Mouse (Mus musculus) stomach, embryonic 15.5 days (tissue): ENCODE data around the gene Stk10. TPM values are rescaled to one million over a fixed set of nuclear protein-coding genes. Genes with fewer than 3 reads are reported as not detected.

Experiments
- ATAC-seq: fragments of 200-750 bp; cut with Nextera tagmentation; 2 replicates; pipeline ENCODE4 v1.8.0; 2017; ENCODE audit warnings: low read depth, moderate number of reproducible peaks, moderate TSS enrichment; ENCODE audit not compliant: insufficient read depth, low FRiP score
- H3K27ac ChIP-seq: fragments of 300-500 bp; sonication (generic); 2 replicates; pipeline ENCODE4 v1.5.1; 2015; ENCODE audit warnings: mild to moderate bottlenecking, inconsistent platforms
- H3K27me3 ChIP-seq: fragments of 300-500 bp; sonication (generic); replicated peaks from 2 replicates; pipeline ENCODE4 v1.6.1; 2015; ENCODE audit warnings: inconsistent platforms
- H3K36me3 ChIP-seq: fragments of 300-500 bp; sonication (generic); 2 replicates; pipeline ENCODE4 v1.6.1; 2015; ENCODE audit warnings: inconsistent platforms
- H3K4me1 ChIP-seq: fragments of 300-500 bp; sonication (generic); 2 replicates; pipeline ENCODE4 v1.6.1; 2015; ENCODE audit warnings: inconsistent platforms
- H3K4me2 ChIP-seq: fragments of 300-500 bp; sonication (generic); 2 replicates; pipeline ENCODE4 v1.6.1; 2015; ENCODE audit warnings: mild to moderate bottlenecking, inconsistent platforms
- H3K4me3 ChIP-seq: fragments of 300-500 bp; sonication (generic); replicated peaks from 2 replicates; pipeline ENCODE4 v1.5.1; 2015; ENCODE audit warnings: inconsistent platforms
- H3K9ac ChIP-seq: fragments of 300-500 bp; sonication (generic); 2 replicates; pipeline ENCODE4 v1.6.1; 2015; ENCODE audit warnings: inconsistent platforms
- H3K9me3 ChIP-seq: fragments of 300-500 bp; sonication (generic); 2 replicates; pipeline ENCODE4 v1.6.1; 2016; ENCODE audit warnings: inconsistent platforms
- WGBS: fragments of 180-500 bp; shearing (Covaris S2); methylation state at CpG from one replicate; pipeline ENCODE4 v1.1.7; 2015; 5-methylcytosine and 5-hydroxymethylcytosine counted together
- polyA plus RNA-seq: library from polyadenylated mRNA; unstranded; fragments of >200 nt; fragmentation: Nextera tagmentation; extraction: Ambion mirVana; gene quantifications from 2 replicates; pipeline ENCODE4 v1.2.1, GENCODE M21; 2015

Stk10 gene
- polyA plus RNA-seq, 1 experiment from 2014 or later, result 3.8 TPM

DNA sequence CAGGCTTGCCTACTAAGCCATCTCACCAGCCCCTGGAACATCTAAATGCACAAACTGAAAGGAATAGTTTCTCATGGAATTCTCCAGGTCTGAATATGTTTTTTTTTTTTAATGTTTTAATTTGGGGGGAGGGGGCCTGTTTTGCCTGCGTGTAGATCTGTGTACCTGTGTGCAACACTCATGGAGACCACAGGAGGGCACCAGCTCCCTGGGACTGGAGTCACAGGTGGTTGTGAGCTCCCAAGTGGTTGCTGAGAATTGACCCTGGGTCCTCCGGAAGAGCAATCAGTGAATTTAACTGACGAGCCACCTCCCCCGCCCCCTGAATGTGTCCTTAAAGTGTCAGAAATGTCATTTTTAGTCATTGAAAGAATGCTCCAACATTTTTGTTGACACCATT, 61.0 kb downstream of the Stk10 start:
- ATAC-seq, result no peak
- Histone ChIP-seq H3K27ac (no peak overlapping the region), H3K4me2 (no peak overlapping the region), H3K36me3 (no peaks in the 10 kb centered on the region; the same call in 1 of the 2 replicates), H3K9ac (no peak overlapping the region), H3K9me3 (no peaks in the 10 kb centered on the region), H3K4me1 (no peaks in the 10 kb centered on the region), H3K27me3 (no peaks in the 10 kb centered on the region), H3K4me3 (no peak overlapping the region)
- 84% methylated on average over 4 of the region's 4 CpGs for WGBS

DNA sequence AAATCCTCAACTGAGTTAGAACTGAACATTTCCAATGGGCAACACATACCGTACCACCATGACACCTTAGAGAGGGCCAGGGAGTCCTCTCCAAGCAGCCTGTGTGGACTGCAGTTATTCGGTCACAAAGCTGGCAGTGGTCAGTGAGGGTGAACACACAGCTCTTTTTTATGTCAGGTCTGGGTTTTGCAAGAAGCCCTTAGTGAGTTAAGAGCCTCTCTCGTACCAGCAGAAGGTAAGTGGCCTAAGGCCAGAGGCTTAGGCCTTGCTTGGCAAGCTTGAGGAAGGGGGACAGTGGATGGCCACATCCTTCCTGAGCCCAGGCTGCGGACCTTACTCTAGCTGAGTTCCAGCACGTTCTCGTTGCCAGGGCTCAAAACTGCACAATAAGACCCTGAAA, 67.3 kb downstream of the Stk10 start:
- H3K4me3 ChIP-seq, result no peak overlapping the region
- WGBS, result 91% methylated on average over 6 of the region's 6 CpGs
- H3K36me3 ChIP-seq, result no peaks in the 10 kb centered on the region; the same call in 1 of the 2 replicates
- no peak for ATAC-seq
- no peaks in the 10 kb centered on the region for H3K27me3 ChIP-seq
- no peak overlapping the region for H3K9ac ChIP-seq
- no peak overlapping the region for H3K27ac ChIP-seq
- peaks cover 19% of the 10 kb centered on the region for H3K4me1 ChIP-seq
- no peaks in the 10 kb centered on the region for H3K9me3 ChIP-seq
- no peak overlapping the region for H3K4me2 ChIP-seq

DNA sequence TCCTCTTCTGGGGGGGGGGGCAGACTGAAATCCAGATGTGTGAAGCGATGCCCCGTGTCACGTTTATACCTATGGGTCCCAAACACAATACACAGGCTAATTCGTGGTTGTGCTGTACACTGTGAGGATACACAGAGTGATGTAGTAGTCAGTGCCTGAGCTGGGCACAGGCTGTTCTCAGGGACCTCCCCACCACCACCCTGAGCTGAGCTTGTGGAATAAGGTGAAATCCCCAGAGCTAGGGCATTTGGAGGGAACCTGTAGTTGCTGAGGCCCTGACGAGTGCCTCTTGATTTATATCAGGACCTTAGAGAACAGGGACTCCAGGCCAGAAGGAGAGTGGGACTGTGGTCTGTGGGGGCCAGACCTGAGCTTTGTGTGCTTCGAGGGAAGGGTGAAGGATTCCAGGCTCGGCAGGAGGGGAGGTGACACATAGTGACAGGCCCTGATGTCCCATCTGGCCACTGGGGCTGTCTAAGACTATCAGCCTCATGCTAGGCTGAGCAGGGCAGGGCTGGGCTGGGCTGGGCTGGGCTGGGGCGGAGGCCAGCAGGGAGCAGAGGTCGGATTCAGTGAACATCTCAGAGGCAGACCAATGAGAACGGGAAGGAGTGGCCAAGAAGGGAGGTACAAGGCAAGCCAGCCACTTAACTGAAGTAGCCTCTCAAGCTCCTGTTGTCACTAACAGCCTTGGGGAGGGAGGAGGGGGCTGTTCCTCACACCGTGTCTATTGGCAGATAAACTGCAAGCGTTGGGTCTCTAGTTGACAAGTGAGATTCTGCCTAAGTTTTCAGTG, 68.6 kb downstream of the Stk10 start:
- WGBS, result 42% methylated on average over 12 of the region's 12 CpGs
- H3K9me3 ChIP-seq, result no peaks in the 10 kb centered on the region
- no peaks in the 10 kb centered on the region for H3K36me3 ChIP-seq
- H3K4me1 ChIP-seq, result peaks cover 19% of the 10 kb centered on the region
- ATAC-seq, result peak; percentile 69
- H3K9ac ChIP-seq, result no peak overlapping the region
- no peak overlapping the region for H3K4me3 ChIP-seq
- no peaks in the 10 kb centered on the region for H3K27me3 ChIP-seq
- no peak overlapping the region for H3K4me2 ChIP-seq
- no peak overlapping the region; the same call in 1 of the 2 replicates for H3K27ac ChIP-seq

DNA sequence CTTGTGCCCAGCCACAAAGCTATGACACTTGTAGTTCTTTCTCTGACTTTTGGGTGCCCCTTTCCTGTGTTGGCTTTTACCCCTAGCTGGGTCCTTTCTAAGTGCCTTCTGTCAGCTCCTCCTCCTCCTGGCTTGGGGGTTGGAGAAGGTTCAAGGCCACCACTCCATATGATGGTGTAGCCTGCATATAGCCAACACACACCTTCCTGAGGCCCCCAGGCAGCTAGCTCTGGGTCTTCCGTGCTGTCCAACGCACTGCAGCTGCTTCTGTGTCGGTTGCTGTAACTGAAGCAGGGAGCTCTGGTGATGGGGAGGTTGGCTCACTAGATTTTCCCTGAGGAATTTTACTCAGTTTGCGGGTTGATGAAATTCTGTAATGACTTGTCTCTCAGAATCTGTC, 71.6 kb downstream of the Stk10 start:
- H3K4me2 ChIP-seq, result no peak overlapping the region
- no peak for ATAC-seq
- no peaks in the 10 kb centered on the region for H3K36me3 ChIP-seq
- H3K9me3 ChIP-seq, result no peaks in the 10 kb centered on the region
- H3K27ac ChIP-seq, result peak overlapping the region; percentile 73; the same call in 1 of the 2 replicates
- no peak overlapping the region for H3K4me3 ChIP-seq
- WGBS, result 33% methylated on average over 4 of the region's 4 CpGs
- H3K9ac ChIP-seq, result no peak overlapping the region
- peaks cover 19% of the 10 kb centered on the region for H3K4me1 ChIP-seq
- no peaks in the 10 kb centered on the region for H3K27me3 ChIP-seq

DNA sequence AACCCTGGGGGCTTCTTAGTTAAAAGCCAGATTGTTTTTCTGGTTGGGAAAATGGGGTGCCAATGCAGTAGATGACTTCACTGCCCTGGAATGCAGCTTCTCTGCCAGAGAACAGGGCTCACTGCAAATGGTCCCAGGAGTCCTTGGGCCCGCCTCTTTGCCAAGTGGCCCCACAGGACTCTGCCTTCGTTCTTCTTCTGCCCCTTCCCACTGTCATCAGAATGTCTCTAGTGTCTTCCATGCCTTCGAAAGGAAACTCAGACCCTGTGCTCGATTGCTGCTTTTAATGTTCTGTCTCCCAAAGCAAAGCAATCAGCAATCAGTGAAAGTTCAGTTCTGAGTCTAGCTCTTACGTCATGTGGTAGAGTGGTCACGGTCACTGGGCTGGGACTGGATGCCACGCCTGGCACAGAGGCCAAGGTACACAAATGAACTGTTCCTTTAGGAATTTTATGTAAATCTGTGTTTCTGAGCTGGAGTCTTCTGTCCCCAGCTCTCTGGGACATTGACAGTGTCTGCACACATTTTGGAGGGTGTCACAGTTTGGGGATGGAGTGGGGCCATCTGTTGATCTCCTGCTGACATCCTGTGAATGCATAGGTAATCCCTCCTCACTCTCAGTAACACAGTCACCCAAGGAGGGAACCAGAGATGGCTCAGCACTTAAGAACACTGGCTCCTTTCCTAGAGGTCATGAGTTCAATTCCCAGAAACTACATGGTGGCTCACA, 72.2 kb downstream of the Stk10 start:
- no peak overlapping the region for H3K4me3 ChIP-seq
- no peaks in the 10 kb centered on the region for H3K36me3 ChIP-seq
- 45% methylated on average over 7 of the region's 7 CpGs for WGBS
- H3K4me1 ChIP-seq, result peaks cover 19% of the 10 kb centered on the region
- no peak overlapping the region; the same call in 1 of the 2 replicates for H3K4me2 ChIP-seq
- no peak for ATAC-seq
- H3K9me3 ChIP-seq, result no peaks in the 10 kb centered on the region
- H3K27ac ChIP-seq, result peak overlapping the region; percentile 73; the same call in 1 of the 2 replicates
- H3K27me3 ChIP-seq, result no peaks in the 10 kb centered on the region
- H3K9ac ChIP-seq, result no peak overlapping the region

DNA sequence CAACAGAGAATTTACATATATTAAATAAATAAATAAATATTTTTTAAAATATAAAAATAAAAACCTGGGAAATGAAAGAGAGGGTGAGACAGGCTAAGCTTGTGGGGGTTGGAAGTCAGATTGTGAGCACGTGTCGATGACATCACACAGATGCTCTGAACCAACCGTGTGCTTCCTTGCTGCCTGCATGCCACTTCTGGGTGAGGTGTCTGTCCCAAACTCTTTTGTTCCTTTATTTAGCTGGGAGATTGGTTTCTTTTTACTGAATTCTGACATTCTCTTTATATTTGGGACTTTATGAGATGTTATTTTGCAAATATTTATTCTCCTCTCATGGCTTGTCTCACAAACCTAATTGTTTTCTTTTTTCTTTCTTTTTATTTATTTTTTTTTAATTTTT, 72.8 kb downstream of the Stk10 start:
- Histone ChIP-seq H3K27me3 (no peaks in the 10 kb centered on the region), H3K4me3 (no peak overlapping the region), H3K9ac (no peak overlapping the region), H3K9me3 (no peaks in the 10 kb centered on the region), H3K4me2 (no peak overlapping the region), H3K4me1 (peaks cover 19% of the 10 kb centered on the region), H3K27ac (no peak overlapping the region), H3K36me3 (no peaks in the 10 kb centered on the region)
- 76% methylated on average over 3 of the region's 3 CpGs for WGBS
- no peak for ATAC-seq

DNA sequence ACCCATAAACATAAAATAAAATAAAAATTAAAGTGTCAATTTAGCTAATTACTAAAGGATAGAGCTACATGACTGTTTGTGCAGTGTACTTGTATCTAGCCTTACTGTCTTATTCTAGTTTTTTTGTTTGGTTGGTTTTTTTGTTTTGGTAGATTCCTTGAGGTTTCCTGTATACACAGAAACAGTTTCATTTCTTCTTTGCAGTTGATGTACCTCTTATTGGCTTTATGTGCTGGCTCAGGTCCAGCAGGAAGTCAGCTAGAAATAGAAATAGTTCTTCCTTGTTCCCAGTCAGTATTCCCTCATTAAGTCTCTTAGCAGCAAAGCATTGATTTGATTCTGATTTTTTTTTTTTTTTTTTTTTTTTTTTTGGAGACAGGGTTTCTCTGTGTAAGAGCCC, 74.2 kb downstream of the Stk10 start:
- Histone ChIP-seq H3K4me1 (peaks cover 12% of the 10 kb centered on the region), H3K9ac (no peak overlapping the region), H3K36me3 (no peaks in the 10 kb centered on the region), H3K4me3 (no peak overlapping the region), H3K27ac (no peak overlapping the region), H3K27me3 (no peaks in the 10 kb centered on the region), H3K4me2 (no peak overlapping the region), H3K9me3 (no peaks in the 10 kb centered on the region)
- ATAC-seq, result no peak

DNA sequence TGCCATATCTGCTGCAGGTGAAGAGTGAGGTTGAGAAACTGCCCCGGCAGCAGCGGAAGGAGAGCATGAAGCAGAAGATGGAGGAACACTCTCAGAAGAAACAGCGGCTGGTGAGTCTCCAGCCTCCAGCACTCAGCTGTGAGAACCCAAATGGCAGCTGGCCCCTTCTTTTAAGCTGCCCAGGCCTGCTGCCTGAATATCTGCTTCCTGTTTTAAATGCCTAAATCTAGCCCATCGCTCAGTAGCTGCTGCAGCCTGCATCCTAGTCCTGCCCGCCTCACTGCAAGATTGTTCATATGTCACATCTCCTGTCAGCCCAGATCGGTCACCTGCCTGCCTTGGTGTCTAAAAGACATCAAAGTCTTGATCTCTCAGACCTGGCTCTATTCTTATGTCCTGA, 77.5 kb downstream of the Stk10 start:
- Histone ChIP-seq H3K4me3 (no peak overlapping the region), H3K27ac (no peak overlapping the region), H3K4me1 (no peaks in the 10 kb centered on the region), H3K36me3 (no peaks in the 10 kb centered on the region), H3K9ac (no peak overlapping the region), H3K27me3 (no peaks in the 10 kb centered on the region), H3K4me2 (no peak overlapping the region), H3K9me3 (no peaks in the 10 kb centered on the region)
- 80% methylated on average over 6 of the region's 6 CpGs for WGBS
- ATAC-seq, result no peak

DNA sequence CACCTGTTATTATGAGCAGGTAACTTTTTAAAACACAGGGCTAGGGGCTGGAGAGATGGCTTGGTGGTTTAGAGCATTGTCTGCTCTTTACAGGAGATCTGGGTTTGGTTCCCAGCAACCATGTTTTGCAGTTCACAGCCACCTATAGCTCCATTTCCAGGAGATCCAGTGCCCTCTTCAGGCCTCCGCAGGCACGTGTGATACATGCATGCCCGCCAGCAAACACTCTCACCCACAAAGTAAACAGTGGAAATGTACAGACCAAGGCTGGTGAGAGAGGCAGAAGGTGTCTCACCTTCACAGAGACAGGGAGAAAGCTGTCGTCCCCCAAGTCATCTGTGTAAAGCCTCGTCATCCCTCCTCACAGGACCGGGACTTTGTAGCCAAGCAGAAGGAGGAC, 79.2 kb downstream of the Stk10 start:
- Histone ChIP-seq H3K9ac (no peak overlapping the region), H3K9me3 (no peaks in the 10 kb centered on the region), H3K4me3 (no peak overlapping the region), H3K36me3 (no peaks in the 10 kb centered on the region), H3K4me2 (no peak overlapping the region), H3K27ac (no peak overlapping the region), H3K4me1 (peaks cover 6% of the 10 kb centered on the region; the same call in 1 of the 2 replicates), H3K27me3 (no peaks in the 10 kb centered on the region)
- 67% methylated on average over 6 of the region's 6 CpGs for WGBS
- ATAC-seq, result no peak

DNA sequence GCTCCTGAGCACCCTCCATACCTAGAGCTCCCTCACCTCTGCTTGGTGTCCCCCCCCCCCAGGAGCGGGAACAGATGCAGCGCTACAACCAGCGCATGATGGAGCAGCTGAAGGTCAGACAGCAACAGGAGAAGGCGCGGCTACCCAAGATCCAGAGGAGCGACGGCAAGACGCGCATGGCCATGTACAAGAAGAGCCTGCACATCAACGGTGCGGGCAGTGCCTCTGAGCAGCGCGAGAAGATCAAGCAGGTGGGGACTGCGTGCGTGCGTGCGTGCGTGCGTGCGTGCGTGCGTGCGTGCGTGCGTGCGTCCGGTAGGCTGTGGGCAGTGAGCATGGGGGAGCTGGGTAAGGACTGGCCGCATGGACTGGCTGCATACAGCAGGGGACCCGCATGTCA, 81.4 kb downstream of the Stk10 start:
- H3K4me1 ChIP-seq, result peaks cover 13% of the 10 kb centered on the region
- ATAC-seq, result no peak

DNA sequence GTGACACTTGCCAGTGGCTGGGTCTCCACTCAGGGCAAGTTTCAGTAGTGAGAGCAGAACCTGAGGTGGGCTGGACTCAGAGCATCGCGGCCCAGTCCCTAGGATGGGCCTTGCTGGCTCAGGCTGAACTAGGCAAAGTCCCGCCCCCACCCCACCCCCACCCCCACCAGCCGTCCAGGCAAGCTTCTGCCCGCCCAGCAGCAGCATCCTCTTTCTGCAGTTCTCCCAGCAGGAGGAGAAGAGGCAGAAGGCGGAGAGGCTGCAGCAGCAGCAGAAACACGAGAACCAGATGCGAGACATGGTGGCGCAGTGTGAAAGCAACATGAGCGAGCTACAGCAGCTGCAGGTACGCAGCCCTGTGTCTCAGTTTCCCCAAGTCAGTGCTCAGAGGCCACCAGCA, 82.5 kb downstream of the Stk10 start:
- H3K4me2 ChIP-seq, result no peak overlapping the region
- no peaks in the 10 kb centered on the region for H3K27me3 ChIP-seq
- H3K4me3 ChIP-seq, result no peak overlapping the region
- no peak for ATAC-seq
- H3K9me3 ChIP-seq, result no peaks in the 10 kb centered on the region
- peaks cover 16% of the 10 kb centered on the region for H3K4me1 ChIP-seq
- WGBS, result 30% methylated on average over 11 of the region's 11 CpGs
- H3K27ac ChIP-seq, result no peak overlapping the region
- H3K36me3 ChIP-seq, result no peaks in the 10 kb centered on the region
- H3K9ac ChIP-seq, result no peak overlapping the region

More for the DNA sequence above, 81.4 kb downstream of the Stk10 start:
- H3K4me2 ChIP-seq, result no peak overlapping the region
- no peak overlapping the region for H3K9ac ChIP-seq
- 95% methylated on average over 29 of the region's 29 CpGs for WGBS
- H3K4me3 ChIP-seq, result no peak overlapping the region
- H3K9me3 ChIP-seq, result no peaks in the 10 kb centered on the region
- H3K27ac ChIP-seq, result no peak overlapping the region
- H3K36me3 ChIP-seq, result no peaks in the 10 kb centered on the region
- H3K27me3 ChIP-seq, result no peaks in the 10 kb centered on the region

DNA sequence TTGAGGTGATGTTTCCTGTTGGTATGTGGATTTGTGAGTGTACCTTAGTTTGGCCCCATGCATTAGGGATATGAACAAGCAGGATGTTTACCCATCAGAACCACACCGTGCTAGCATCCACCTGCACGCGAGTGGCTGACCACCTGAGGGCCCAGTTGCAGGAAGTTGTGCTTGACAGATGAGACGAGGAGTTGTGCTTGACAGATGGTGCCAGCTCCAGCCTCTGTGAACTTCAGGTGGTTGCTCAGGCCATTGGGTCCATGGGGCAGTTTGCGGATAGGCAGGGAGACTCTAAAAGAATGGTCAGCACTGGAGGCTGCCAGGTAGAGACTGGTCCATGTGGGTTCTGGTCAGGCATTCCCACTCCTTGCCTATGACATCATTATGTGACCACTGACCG, 83.0 kb downstream of the Stk10 start:
- no peaks in the 10 kb centered on the region for H3K36me3 ChIP-seq
- WGBS, result 61% methylated on average over 6 of the region's 6 CpGs

More for the DNA sequence above, 83.0 kb downstream of the Stk10 start:
- Histone ChIP-seq H3K4me1 (peaks cover 16% of the 10 kb centered on the region), H3K4me2 (no peak overlapping the region), H3K9me3 (no peaks in the 10 kb centered on the region), H3K4me3 (no peak overlapping the region), H3K27ac (no peak overlapping the region), H3K27me3 (no peaks in the 10 kb centered on the region), H3K9ac (no peak overlapping the region)
- ATAC-seq, result no peak
